Mouse (Mus musculus) MEL (cell line): ENCODE data around the gene Ror2. TPM values are rescaled to one million over a fixed set of nuclear protein-coding genes. Genes with fewer than 3 reads are reported as not detected.

Experiments
- DNase-seq: peaks from one replicate; pipeline ENCODE4 v3.0.0; 2011; ENCODE audit warnings: low read depth, low spot score
- H3K27ac ChIP-seq: 2 replicates; pipeline ENCODE4 v1.5.1; 2012; ENCODE audit warnings: low read depth, mild to moderate bottlenecking, control low read depth, low read length, moderate library complexity; ENCODE audit not compliant: control insufficient read depth
- H3K27me3 ChIP-seq, 2 experiments: fragments of 150-350 bp in 1 of 2; sonication (generic) in 1 of 2; 2 replicates each; pipeline ENCODE4 v1.6.1; 2012; ENCODE audit warnings: low read length in 2 of 2, mild to moderate bottlenecking in 2 of 2, improper control_type of control experiment in 1 of 2, moderate library complexity in 1 of 2; ENCODE audit not compliant: insufficient read depth in 2 of 2, control insufficient read depth in 1 of 2
- H3K36me3 ChIP-seq, 2 experiments: 2 replicates each; pipeline ENCODE4 v1.6.1; 2012 to 2014; ENCODE audit warnings: low read length in 2 of 2, improper control_type of control experiment in 1 of 2, inconsistent platforms in 1 of 2, mild to moderate bottlenecking in 1 of 2; ENCODE audit not compliant: insufficient read depth in 2 of 2, control insufficient read depth in 1 of 2
- H3K4me1 ChIP-seq, 2 experiments: fragments of 150-350 bp in 1 of 2; sonication (generic) in 1 of 2; 2 replicates each; pipeline ENCODE4 v1.6.1; 2012; ENCODE audit warnings: low read length in 2 of 2, improper control_type of control experiment in 1 of 2, mild to moderate bottlenecking in 1 of 2; ENCODE audit not compliant: insufficient read depth in 2 of 2, control insufficient read depth in 1 of 2
- H3K4me3 ChIP-seq, 2 experiments: fragments of 150-350 bp in 1 of 2; sonication (generic) in 1 of 2; 2 replicates each; pipeline ENCODE4 v1.5.1; 2012; ENCODE audit warnings: low read depth in 2 of 2, low read length in 2 of 2, mild to moderate bottlenecking in 2 of 2, moderate library complexity in 2 of 2, control low read depth in 1 of 2, improper control_type of control experiment in 1 of 2; ENCODE audit not compliant: control insufficient read depth in 1 of 2, insufficient read depth in 1 of 2
- H3K79me2 ChIP-seq: 2 replicates; pipeline ENCODE4 v1.6.1; 2012; ENCODE audit warnings: mild to moderate bottlenecking, low read length, moderate library complexity; ENCODE audit not compliant: control insufficient read depth, poor library complexity, insufficient read depth
- H3K9ac ChIP-seq: 2 replicates; pipeline ENCODE4 v1.6.1; 2012; ENCODE audit warnings: low read depth, mild to moderate bottlenecking, control low read depth, low read length, moderate library complexity; ENCODE audit not compliant: control insufficient read depth, poor library complexity, severe bottlenecking
- H3K9me3 ChIP-seq: fragments of 150-350 bp; sonication (generic); replicated peaks from 2 replicates; pipeline ENCODE4 v1.6.1; 2012; ENCODE audit warnings: mild to moderate bottlenecking, low read length, improper control_type of control experiment, moderate library complexity; ENCODE audit not compliant: insufficient read depth
- USF1 ChIP-seq: IDR thresholded peaks from 2 replicates; pipeline ENCODE4 v1.6.1; 2014; ENCODE audit warnings: low read depth, mild to moderate bottlenecking, inconsistent platforms, low read length, improper control_type of control experiment, moderate library complexity
- polyA plus RNA-seq, 2 experiments: library from polyadenylated mRNA; stranded (reverse) in 1 of 2; unstranded in 1 of 2; fragments of >175 nt in 1 of 2; fragments of >200 nt in 1 of 2; gene quantifications; 2 replicates each; pipeline versions ENCODE4 v1.2.1 to v1.2.4; 2012; ENCODE audit warnings: low replicate concordance in 2 of 2, low read depth in 1 of 2; ENCODE audit not compliant: insufficient read length in 2 of 2, insufficient read depth in 1 of 2, missing spikeins in 1 of 2
- total RNA-seq: library from RNA; depleted of rRNA; stranded (reverse); fragments of 300-350 nt; gene quantifications from 2 replicates; pipeline ENCODE4 v1.2.3, GENCODE M21; 2012; rRNA removed

Gene Ror2
- total and polyA plus RNA-seq, 3 experiments = not detected

DNA sequence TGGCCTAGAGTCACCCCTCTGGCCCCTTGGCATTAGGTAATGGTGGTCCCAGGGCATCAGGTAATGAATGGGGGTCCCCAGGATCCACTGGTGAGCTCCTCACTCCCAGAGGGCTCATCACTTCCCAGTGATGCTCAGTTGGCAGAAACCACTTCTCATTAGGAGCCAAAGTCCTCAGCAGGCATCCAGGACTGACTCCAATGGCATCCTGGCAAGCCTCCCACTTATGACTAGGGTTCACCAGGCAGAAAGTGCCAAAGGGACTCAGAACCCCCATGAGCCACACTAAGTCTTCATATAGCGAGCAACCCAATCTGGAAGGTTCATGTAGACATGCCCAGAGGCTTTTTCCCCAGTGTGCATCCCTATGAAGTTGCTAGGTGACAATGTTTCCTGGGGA is 221.2 kb downstream of the Ror2 start:
- Histone ChIP-seq H3K36me3 (no peaks in the 10 kb centered on the region), H3K9me3 (no peaks in the 10 kb centered on the region), H3K27ac (no peak overlapping the region), H3K27me3 (no peaks in the 10 kb centered on the region), H3K9ac (no peak overlapping the region), H3K4me1 (no peaks in the 10 kb centered on the region), H3K4me3 (no peak overlapping the region), H3K79me2 (no peaks in the 10 kb centered on the region)
- TF ChIP-seq USF1 = no peak
- DNase-seq = no peak

Other genes with a start within 250 kb of the Ror2 start
- gene Sptlc1, start 91.3 kb upstream of the Ror2 start, total RNA-seq = not detected in 2 replicates
- gene Sptlc1, start 91.3 kb upstream of the Ror2 start, polyA plus RNA-seq = not detected
- not detected in 2 replicates for gene Msx2, start 186.9 kb upstream of the Ror2 start, total RNA-seq
- gene Msx2, start 186.9 kb upstream of the Ror2 start, polyA plus RNA-seq = not detected